Mouse (Mus musculus) left cerebral cortex, postnatal 4 days (tissue): ENCODE data around the gene Rpn1. TPM values are rescaled to one million over a fixed set of nuclear protein-coding genes. Genes with fewer than 3 reads are reported as not detected.

Source experiments
- DNase-seq: peaks from one replicate; pipeline ENCODE4 v3.0.0-alpha.2; 2022
- intact Hi-C: fragments of 180-260 bp; cut with DNase I; formaldehyde crosslinking; loops from one replicate; pipeline ENCODE4 v1.15.1; 2025
- total RNA-seq, 2 experiments: library from RNA; stranded (reverse); gene quantifications; 2 replicates each; pipeline ENCODE4 v1.2.3; 2021

Rpn1 gene
- total RNA-seq: 100 to 1,000 TPM; 186 to 197 TPM

DNA sequence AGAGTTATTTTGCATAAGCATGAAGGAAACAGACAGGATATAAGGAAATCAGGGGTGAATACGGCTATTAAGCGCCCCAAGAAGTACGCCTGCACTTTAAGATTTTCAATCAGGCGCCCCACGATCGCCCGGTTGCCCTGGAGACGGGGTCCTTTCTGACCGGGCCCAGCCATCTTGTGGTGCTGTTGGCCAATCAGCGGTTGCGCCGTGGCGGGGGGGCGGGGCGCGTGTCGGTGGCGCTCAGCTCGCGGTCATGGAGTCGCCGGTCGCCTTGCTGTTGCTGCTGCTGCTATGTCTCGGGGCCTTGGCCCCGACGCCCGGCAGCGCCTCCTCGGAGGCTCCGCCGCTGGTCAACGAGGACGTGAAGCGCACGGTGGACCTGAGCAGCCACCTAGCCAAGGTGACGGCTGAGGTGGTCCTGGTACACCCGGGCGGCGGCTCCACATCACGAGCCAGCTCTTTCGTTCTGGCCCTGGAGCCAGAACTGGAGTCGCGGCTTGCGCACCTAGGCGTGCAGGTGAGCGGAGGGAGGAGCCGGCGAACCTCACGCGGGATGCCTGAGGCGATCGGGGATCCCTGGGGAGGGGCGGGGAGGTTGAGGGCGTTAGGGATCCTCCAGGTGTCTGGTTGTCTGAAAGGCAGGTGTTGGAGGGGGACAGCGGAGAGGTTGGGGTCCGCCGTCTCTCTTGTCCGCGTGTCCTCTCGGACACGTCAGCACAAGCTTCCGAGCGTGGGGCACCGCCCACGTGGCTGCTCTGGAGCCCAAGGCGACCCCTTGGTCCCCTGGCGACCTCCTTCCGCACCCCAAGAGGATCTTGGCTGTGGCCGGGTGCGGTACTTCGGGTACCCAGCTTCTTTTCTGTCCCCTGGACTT is at the start of gene Rpn1:
Gene Rpn1 (plus strand): TSS at position 205 of the 874 bp plus-strand sequence.
- intact Hi-C loops: no loop called here

DNA sequence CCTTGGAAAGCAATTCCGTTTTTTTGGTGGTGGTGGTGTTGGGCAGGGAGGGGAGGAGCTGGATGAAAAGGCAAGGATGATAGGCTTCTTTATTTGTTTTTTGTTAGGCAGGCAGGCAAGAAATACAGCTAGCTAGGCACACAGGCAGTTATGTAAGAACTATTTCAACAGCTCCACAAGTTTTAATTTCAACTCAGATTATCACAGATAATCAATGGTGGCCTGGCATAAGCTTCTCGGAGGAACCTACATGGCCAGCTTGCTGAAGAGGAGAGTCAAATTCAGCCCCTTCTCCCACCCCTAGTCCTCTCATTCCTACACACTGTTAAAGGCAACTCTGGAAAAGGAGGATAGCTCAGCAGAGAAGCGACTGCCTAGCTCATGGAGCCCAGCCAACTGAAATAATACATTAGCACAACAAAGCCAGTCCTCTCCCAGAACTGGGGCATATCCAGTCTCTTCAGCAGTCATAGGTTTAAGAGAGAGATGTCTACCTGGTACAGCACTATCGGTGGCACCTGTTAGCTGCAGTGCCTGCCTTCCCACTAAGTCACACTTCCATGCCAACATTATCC is 46.7 kb upstream of the Rpn1 start:
- intact Hi-C loops: no loop called here
- no peak for DNase-seq

More for the DNA sequence above, at the start of gene Rpn1:
- DNase-seq: peak; percentile 99

DNA sequence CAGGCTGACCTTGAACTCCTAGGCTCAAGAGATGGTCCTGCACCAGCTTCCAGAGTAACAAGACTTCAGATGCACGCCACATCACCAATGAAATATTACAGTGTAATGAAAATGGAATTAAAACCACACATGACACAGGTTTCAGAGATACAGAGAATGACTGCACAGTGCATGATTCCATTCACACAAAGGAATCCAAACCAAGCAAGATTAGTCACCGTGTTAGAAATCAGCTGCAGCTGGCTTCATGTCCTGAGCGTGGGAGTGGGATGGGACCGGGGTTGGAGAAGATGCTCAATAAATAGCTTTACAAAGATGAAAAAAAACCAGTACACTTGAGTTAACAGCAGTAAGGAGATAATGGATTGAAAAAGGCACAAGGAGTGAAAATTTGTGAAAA is 44.9 kb upstream of the Rpn1 start:
- DNase-seq: no peak
- intact Hi-C loops: no loop called here

DNA sequence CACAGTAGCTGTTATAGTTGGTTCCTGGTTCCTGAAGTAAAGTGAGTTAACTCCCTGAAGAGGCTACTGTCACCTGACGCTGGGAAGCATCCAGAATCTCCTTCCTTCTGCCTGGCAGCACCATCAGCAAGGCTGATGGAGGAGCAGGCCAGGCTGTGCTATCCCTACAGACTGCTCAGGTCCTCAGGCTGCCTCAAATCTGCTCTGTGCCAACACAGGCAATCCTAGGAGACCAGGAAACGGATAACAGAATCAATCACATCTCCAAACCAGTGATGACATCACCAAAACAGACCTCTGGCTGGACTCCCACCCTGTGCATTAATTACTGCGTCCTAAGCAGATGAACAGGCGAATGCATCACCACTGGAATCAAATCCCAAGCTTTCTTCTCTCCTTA is 43.1 kb upstream of the Rpn1 start:
- DNase-seq: no peak
- intact Hi-C loops: no loop called here

DNA sequence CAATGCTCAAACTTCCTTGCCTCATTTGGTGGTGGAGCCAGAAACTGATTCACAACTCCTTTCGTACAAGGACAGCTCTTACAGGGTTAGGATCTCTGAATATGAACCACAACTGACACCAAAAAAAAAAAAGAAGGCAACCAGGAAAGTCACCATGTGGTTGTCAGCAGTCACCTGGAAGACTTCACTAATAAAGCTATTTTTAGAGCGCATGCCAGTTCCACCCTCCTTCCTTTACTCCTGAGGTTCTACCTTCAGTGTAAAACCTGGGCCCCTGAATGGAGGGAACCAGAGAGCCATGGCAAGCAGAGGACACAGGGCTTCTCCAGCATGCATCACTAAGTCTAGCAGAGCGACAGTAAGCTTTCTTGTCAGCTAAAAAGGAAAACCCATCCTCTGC is 41.9 kb upstream of the Rpn1 start:
- DNase-seq: no peak
- intact Hi-C loops: no loop called here

DNA sequence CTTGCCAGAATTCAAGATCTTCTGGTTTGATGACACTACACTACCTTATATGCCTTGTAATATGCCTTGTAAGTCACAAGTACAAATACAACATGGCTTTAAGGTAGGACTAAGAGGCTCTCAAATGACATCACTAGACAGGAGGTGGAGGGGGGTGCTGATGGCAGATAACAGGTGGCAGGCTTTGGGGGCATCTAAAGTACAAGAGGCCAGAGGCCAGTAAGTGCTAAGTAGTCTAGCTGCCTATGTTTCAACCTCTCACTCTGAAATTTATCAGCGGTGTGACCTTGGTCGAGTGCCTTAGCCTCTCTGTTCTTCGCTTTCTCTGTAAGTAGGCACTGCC is 40.1 kb upstream of the Rpn1 start:
- intact Hi-C loops: no loop called here
- DNase-seq: no peak

DNA sequence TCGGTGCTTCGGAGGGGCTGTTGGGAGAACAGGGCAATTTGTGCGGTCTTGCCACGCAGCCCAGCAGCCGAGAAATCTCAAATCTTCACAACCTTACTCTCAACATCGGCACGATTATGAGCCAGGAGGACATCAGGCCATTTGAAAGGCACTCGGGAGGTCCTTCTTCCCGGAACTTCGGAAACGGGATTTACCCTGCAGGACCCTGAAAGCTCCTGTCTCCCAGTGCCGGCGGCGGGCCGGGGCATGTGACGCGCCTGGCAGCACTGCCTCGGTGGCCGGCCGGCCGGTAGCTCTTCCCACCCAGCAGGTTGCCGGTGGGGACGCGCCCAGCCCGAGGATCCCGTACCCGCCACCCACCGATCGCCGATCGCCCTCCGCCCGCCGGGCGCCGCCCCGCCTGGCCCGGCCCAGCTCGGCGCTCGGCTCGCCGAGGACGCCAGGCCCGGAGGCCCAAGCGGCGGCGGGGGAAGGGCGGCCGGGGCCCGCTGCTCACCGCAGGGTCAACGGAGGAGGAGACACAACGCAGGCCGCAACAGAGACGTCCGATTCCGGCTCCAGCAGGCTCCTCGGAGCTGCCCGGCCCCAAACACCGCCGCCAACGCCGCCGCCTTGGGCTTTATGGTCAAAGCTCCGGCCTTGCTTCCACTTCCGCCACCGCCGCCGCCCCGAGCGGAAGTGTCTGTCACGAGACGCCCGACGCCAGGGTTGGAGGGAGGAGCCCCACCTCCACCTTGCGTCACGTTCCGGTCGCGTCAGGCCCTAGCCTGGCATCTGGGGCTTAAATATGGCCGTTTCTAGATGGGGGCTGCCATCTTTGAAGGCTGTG is 39.5 kb upstream of the Rpn1 start, which contains the start of gene Rab7:
Gene Rab7 (minus strand): TSS at position 694 of the 829 bp plus-strand sequence.
- DNase-seq: peak; percentile 96
- intact Hi-C loops: no loop called here

DNA sequence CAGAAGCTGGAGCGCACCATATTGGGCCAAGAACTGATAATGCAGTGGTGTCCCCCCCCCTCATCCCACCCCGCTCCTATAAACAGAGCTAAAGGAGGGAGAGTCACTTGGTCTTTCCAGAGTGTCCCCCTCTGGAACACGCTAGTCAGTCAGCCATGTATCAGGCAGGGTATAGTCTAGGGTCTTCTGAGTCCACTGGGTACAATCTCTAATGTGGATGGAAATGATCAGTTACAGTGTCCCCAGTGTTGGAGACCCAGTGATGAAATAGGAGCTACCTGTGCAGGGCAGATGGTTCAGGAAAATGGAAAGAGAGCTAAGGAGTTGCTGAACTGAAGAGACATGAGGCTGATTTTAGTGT is 38.9 kb upstream of the Rpn1 start:
- DNase-seq: no peak
- intact Hi-C loops: no loop called here

DNA sequence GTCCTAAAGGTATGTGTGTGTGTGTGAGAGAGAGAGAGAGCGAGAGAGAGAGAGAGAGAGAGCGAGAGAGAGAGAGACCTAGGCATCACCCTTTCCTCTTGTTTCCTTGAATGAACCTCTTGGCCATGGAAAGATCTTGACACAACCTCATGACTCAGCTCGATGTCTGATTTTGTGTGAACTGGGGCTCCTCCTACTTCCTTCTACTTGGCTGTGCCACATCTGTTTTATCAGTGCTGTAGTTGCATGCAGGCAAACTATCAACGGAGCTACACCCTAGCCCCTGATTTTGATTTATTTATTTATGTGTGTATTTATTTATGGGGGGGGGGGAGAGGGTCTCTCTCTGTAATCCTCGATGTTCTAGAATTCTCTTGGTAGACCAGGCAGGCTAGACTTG is 36.4 kb upstream of the Rpn1 start:
- no peak for DNase-seq
- intact Hi-C loops: no loop called here

DNA sequence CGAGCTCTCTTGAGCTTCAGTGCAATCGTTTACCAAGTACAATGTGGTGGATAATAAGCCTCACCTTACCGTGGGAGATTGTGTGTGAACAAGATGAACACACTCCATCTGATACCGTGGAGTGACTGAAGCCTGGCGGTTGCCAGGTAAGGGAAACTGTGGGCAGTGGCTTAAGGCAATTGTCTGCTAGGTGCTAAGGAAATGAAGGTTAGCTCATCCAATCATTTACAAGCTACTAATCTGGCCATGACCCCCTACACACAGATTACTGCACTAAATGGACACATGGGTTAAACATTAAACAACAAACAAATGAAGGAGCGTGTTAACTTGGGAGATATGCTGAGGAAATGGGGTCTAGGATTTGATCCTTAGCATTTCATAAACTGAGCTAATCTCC is 35.3 kb upstream of the Rpn1 start:
- intact Hi-C loops: no loop called here
- DNase-seq: no peak

DNA sequence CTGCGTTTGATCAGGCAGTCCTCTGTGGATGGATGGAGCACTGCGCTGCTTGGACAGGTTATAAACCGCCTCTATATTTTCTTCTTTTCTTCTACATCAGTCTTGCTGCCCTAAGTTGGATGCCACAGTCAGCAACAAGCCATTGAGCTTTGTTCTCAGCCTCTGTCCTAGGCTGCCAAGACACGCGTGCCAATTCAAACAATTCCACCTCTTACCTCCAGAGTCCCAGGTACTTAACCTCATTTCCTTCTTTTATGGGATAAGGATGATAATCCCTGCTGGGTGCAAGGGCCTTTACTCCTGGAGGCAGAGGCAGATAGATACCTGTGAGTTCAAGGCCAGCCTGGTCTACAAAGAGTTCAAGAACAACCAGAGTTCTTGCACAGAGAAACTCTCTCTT is 33.1 kb upstream of the Rpn1 start:
- DNase-seq: no peak
- intact Hi-C loops: no loop called here

DNA sequence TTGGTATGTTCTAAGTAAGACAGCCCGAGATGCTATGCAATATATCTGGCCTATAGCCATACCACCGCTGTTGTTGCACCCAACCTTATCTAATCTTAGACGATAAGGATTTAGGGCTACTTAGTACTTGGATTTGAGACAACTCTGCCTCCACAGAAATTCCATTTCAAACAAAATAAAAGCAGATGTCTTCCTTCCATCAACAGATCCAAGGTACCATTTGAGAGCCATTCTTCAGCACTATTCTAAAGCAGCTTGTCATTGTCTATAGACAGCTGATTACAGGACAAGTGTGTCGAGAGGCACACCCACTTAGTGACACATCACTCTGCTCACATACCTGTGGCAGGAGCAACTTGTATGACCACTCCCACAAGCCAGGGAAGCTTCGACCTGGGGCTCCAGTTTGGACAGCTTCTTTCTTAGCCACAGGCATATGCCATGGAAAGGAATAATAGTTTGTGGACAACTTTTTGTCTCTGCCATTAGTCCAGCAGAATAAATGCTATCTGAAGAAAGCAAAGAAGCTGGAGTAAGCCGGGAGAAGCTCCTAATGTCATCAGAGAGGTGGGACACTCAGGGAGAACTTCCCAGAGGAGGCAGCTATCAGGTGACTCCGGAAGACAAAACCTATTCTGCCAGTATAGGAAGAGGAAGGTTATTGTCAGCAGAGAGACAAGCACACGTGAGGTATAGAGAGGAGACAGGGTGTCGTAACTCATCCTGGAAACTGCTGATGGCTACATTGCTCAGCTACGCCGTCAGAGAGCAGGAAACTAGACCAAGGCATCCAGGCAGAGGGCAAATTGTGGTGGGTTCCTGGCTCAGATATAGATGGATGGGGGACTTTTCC is 30.8 kb upstream of the Rpn1 start:
- no peak for DNase-seq
- intact Hi-C loops: no loop called here

DNA sequence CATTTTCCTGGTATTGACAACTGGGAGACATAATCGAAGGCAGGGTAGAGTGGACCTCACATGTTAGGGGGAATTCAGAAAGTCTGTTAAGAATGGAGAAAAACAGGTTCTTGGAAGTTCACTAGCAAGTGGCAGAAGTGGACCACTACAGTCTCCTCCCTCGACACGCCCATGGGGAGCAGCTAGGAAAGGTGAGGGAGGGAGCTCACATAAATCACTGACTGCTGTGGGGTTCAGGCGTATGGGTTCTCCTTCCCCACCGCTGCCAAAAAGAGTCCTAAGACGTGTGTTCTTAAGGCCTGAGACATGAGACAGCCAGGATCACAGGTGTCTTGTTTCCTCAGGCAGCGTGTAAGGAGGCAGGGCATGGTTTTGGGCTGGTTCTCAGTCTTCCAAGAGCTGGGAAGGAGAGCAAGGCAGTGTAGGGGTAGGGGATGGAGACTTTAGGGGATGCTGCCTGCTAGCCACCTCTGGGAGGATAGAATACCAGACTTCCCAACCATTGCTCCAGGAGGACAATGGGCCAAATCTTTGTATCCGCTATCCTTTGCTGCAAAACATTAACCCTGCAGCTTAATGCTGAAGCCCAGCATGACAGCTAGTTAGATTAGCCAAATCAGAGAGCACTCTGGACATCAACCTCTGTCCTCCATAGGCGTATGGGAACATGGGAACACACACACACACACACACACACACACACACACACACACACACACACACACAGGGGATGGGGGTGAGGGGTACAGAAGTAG is 30.0 kb upstream of the Rpn1 start:
- DNase-seq: no peak
- intact Hi-C loops: no loop called here

DNA sequence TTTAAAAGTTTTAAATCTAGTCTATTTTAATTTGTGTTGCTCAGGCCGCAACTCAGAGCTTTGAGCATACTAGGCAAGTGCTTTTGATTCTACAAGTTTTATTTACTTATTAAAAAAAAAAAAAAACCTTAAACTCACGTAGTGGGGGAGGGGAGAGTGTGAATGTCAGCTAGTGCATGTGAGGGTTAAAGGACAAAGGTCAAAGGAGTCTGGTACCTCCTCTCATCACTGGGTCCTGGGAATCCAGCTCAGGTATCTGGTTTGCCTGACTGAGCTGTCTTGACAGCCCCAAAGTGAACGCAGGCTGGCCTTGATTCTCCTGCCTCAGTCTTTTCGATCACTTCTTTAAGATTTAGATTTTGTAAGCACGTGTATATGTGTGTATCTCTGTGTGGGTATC is 28.6 kb upstream of the Rpn1 start:
- DNase-seq: no peak
- intact Hi-C loops: no loop called here

DNA sequence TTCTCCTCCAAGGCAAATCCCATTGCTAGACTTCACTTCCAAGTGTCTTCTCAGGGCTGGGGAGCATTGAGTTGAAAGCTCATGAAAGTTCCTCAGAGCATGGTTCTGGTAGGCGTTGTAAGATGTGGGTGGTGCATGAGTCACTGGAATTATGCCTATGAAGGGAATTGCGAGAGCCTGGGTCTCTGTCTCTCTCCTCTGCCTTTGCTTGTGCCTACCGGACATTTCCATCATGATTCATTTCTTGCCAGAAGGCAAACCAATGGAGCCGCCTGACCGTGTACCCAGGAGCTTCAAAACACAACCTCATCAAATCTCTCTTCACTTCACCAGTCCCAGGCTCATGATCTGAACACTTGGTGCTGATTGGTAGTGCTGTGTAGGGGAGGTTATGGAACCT is 27.4 kb upstream of the Rpn1 start:
- intact Hi-C loops: no loop called here
- DNase-seq: no peak

DNA sequence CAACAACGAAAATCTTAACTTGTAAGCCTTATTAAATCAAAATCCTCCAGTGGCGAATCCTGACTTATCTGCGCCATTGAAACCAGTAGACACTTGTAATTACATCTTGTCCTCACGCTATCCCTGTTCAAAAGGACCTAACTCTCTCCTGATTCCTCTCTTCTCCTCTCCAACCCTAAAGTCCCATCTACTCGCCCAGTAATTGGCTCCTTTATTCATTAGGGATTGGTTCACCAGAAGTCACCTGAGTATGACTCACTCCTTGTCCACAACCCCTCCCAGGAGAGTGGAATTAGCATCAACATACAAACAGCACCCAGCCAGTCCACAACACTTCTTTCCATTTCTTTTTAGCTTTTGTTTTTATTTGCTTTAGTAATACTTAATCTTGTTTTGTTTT is 24.4 kb upstream of the Rpn1 start:
- intact Hi-C loops: no loop called here
- no peak for DNase-seq

DNA sequence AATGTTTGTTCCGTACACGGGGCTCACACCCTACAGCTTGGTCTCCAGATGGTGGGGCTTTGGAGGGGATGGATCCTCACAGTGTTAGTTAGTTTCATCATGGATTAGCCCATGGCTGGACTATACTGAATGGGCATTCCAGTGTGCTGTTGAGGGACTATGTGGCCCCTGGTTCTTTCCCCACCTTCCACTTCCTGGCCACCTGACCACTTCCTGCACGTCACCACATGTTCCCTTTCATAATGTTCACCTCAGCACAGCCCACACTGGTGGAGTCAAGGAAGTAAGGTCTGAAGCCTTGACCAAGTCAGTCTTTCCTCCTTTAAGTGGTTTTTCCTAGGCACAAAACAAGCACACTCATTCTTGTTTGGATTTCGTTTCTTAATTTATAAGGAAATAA is 23.7 kb upstream of the Rpn1 start:
- no peak for DNase-seq
- intact Hi-C loops: no loop called here

DNA sequence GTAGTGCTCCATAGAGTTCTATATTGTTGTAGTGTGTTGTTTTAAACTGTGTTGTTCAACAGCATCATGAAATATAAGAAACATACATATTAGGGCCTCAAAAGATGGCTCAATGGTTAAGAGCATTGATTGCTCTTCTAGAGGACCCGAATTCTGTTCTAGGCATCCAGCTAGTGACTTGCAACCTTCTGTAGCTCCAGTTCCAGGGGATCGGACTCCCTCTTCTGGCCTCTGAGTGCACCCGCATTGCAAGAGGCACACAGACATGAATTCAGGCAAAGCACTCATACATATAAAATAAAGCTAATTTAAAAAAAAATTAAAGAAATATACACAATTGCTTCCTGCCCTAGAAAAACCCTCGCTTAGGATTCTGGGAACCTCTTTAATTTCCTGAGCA is 22.9 kb upstream of the Rpn1 start:
- intact Hi-C loops: no loop called here
- no peak for DNase-seq

DNA sequence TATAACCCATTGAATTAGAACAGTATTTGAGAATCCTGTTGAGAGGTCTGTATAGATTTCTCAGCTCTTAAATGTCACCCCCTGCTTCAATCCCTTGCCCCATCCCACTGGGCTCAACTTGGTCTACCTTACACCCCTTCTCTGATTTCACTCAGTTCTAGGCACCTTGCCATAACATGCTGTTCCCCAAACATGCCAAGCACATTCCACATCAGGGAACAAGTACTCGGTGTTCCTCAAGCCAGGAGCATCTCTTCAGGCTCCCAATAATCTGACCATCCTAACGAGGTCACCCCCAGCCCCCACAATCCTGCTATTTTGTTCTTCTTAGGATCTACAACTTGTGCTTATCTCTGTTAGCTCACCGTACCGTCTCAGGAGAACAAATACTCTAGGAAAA is 21.9 kb upstream of the Rpn1 start:
- DNase-seq: no peak
- intact Hi-C loops: no loop called here

DNA sequence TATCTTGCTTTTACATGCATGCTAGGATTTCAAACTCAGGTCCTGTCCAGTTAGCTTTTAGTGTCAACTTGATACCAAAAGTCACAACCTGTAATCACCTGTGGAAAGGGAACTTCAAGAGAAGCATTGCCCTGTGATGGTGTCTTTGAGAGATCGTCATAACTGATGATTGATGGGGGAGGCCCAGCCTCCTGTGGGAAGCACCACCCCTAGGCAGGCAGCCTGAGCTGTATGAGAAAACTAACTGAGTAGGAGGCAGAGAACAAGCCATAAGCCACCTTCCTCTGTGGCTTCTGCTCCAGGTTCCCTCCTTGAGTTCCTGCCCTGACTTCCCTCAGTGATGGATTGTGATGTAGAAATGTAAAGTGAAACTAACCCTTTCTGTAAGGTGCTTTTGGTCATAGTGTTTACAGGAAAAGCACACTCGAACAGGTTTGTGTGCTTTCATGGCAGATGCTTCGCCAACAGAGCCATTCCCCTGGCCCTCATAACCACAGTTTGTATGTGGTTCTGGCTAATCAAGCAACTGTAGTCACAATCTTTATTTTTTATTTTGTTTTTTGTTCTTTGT is 20.1 kb upstream of the Rpn1 start:
- no peak for DNase-seq
- intact Hi-C loops: no loop called here
